Mouse (Mus musculus) small intestine, adult 2 months (tissue): ENCODE measurements around the gene Vrk1. TPM values are rescaled to one million over a fixed set of nuclear protein-coding genes. Genes with fewer than 3 reads are reported as not detected.

Experiments
- H3K27ac ChIP-seq: fragments of 200-500 bp; 2 replicates; pipeline ENCODE4 v1.5.1; 2012; ENCODE audit warnings: low read depth, low read length, control low read depth, inconsistent platforms; ENCODE audit not compliant: insufficient read depth
- H3K27me3 ChIP-seq: fragments of 200-500 bp; 2 replicates; pipeline ENCODE4 v1.6.1; 2012; ENCODE audit warnings: mild to moderate bottlenecking, moderate library complexity, low read length, inconsistent platforms; ENCODE audit not compliant: control insufficient read depth, insufficient read depth
- H3K36me3 ChIP-seq: fragments of 200-500 bp; 2 replicates; pipeline ENCODE4 v1.6.1; 2012; ENCODE audit warnings: mild to moderate bottlenecking, low read length, control low read depth, inconsistent platforms; ENCODE audit not compliant: control insufficient read depth, insufficient read depth
- H3K4me1 ChIP-seq: fragments of 200-500 bp; 2 replicates; pipeline ENCODE4 v1.6.1; 2012; ENCODE audit warnings: low read length, inconsistent platforms, mixed read lengths; ENCODE audit not compliant: control insufficient read depth, insufficient read depth, insufficient read length
- H3K4me3 ChIP-seq: fragments of 200-500 bp; 2 replicates; pipeline ENCODE4 v1.5.1; 2012; ENCODE audit warnings: low read depth, mild to moderate bottlenecking, control low read depth, inconsistent platforms, low read length, moderate library complexity
- CTCF ChIP-seq: fragments of 200-500 bp; IDR thresholded peaks from 2 replicates; pipeline ENCODE4 v1.5.1; 2012; ENCODE audit warnings: low read depth, mild to moderate bottlenecking, control low read depth, inconsistent platforms, low read length, moderate library complexity, mixed read lengths; ENCODE audit not compliant: insufficient replicate concordance, insufficient read length; ENCODE audit errors: extremely low read depth
- POLR2A ChIP-seq: fragments of 200-500 bp; IDR thresholded peaks from 2 replicates; pipeline ENCODE4 v1.6.1; 2012; ENCODE audit warnings: low read depth, mild to moderate bottlenecking, control low read depth, inconsistent platforms, low read length, moderate library complexity
- WGBS: fragments of 180-500 bp; shearing (Covaris S2); methylation state at CpG from one replicate; pipeline ENCODE4 v1.1.7; 2018; 5-methylcytosine and 5-hydroxymethylcytosine counted together
- polyA plus RNA-seq: library from polyadenylated mRNA; depleted of rRNA; stranded (reverse); fragments of >200 nt; gene quantifications from 2 replicates; pipeline ENCODE4 v1.2.3, GENCODE M21; 2012

Gene Vrk1
- polyA plus RNA-seq, 1 experiment: 2.5 TPM

- Histone ChIP-seq H3K36me3 (peaks cover 14% of the 10 kb centered on the region), H3K27ac (no peak overlapping the region), H3K27me3 (no peaks in the 10 kb centered on the region), H3K4me1 (no peaks in the 10 kb centered on the region), H3K4me3 (no peak overlapping the region)
- WGBS: 86% methylated on average over 12 of the region's 12 CpGs
- TF ChIP-seq POLR2A: no peak
- TF ChIP-seq CTCF: no peak
These were observed 50.0 kb downstream of the Vrk1 start for GRCm38 (mm10) chr12:106059873-106060573.

GRCm38 (mm10) chr12:106070434-106071155 is 60.6 kb downstream of the Vrk1 start:
- TF ChIP-seq POLR2A: no peak
- TF ChIP-seq CTCF: no peak
- Histone ChIP-seq H3K4me3 (no peak overlapping the region), H3K36me3 (peaks cover 18% of the 10 kb centered on the region), H3K27me3 (no peaks in the 10 kb centered on the region), H3K4me1 (no peaks in the 10 kb centered on the region), H3K27ac (no peak overlapping the region)
- WGBS: 92% methylated on average over 22 of the region's 22 CpGs

DNA sequence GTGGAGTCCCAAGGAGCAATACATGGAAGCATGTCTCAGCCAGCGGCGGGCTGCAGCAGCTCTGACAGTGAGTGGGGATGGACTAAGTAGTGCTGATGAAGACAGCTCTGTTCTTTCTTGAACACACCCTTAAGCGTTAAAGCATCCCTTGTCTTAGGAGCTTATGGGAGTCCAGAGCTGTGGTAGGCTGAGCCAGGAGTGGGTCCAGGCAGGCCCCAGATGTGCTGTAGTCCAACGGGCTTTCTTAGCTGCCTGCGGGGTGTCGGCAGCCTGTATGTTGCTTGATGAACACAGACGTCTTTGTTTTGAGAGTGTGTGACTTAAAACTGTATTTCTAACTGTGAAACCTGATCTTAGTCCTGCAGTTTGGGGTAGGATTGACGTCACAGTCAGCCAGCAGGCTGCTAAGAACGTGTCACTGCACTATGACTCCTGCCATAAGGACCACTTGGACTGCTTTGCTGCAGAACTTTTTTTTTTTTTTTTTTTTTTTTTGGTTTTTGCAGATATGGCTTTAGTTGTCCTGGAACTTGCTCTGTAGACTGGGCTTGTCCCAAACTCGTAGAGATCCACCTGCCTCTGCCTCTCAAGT is 61.6 kb downstream of the Vrk1 start:
- Histone ChIP-seq H3K4me1 (no peaks in the 10 kb centered on the region), H3K36me3 (peaks cover 17% of the 10 kb centered on the region), H3K4me3 (no peak overlapping the region), H3K27me3 (no peaks in the 10 kb centered on the region), H3K27ac (no peak overlapping the region)
- TF ChIP-seq CTCF: no peak
- no peak for TF ChIP-seq POLR2A
- WGBS: 84% methylated on average over 10 of the region's 10 CpGs

DNA sequence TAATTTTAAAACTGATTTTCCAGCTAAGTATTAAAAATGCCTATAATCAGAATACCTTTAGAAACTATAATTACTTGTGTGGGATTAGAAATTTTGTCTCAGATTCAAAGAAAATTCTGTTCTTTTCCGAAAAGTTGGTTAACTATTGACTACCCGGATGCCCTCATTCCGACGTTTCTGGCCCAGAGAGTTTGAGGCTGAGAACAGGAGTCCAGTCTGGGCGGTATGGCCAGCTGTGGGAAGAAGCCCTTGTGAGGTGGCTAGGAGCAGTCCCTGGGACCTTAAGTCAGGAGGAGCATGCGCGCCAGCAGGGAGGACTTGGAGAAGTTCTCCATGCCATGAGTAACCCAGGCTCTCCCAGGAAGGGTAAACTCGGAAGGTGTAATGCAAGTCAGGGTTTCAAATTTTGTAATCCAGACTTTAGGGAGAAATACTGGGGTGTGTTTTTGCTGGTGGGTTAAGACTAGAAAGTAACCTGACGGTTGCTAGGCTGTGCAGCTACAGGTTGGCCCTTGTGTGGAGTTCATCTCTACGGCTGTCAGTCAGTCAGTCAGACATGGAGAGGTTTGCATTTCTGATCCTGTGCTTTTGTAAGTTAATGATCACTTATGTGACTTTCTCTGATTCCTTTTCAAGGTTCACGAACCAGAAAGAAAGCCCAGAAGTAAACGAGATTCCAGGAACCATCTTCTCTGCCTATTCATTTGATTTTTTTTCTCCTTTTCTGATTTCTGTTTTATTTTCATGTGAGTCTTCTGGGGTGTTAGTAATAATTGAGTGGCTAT is 64.5 kb downstream of the Vrk1 start:
- WGBS: 89% methylated on average over 12 of the region's 12 CpGs
- TF ChIP-seq POLR2A (no peak), CTCF (no peak)
- Histone ChIP-seq H3K27ac (no peak overlapping the region), H3K4me1 (no peaks in the 10 kb centered on the region), H3K4me3 (no peak overlapping the region), H3K27me3 (no peaks in the 10 kb centered on the region), H3K36me3 (peaks cover 17% of the 10 kb centered on the region)

DNA sequence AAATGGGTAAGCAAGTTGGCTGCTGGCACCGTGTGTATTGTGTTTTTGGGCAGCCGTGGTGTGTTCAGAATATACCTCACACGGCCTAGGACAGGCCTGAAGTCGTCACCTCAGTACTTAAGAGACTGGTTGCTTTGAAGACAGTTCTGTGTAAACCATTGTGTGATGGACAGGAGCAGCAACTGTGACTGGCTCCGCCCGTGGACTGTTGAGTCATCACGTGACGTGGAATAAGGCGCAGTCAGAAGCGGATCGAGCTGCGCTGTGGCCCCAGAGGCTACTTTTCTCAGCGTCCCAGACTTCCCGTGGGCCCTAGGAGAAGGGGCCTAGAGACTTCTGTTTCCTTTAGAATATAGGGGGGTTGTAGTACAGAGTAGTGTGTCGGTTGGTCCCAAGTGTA is 66.1 kb downstream of the Vrk1 start:
- H3K36me3 ChIP-seq: peaks cover 16% of the 10 kb centered on the region
- 92% methylated on average over 15 of the region's 15 CpGs for WGBS
- TF ChIP-seq CTCF: no peak
- TF ChIP-seq POLR2A: no peak

DNA sequence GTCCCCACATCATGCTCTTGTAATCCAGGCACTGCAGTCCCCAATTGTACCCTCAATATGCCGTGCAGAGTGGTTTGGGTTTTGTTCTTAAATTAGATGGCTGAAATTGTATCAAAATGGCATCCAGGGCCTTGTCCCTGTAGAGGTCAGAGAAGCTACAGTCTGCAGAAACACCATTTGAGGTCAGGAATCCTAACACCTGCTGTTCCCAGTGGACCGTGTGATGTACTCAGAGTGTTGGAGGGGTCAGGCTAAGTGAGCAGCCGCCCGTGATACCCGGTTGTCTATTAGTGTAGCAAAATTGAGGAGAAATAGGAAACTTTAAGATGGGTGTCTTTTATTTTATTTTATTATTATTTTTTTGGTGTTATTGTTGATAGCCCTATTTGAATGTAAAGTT is 70.5 kb downstream of the Vrk1 start:
- H3K4me3 ChIP-seq: no peak overlapping the region
- 90% methylated on average over 5 of the region's 5 CpGs for WGBS
- no peak for TF ChIP-seq CTCF
- TF ChIP-seq POLR2A: no peak
- H3K27ac ChIP-seq: no peak overlapping the region
- H3K36me3 ChIP-seq: peaks cover 3% of the 10 kb centered on the region; the same call in 1 of the 2 replicates
- H3K27me3 ChIP-seq: no peaks in the 10 kb centered on the region
- H3K4me1 ChIP-seq: no peaks in the 10 kb centered on the region

More for the DNA sequence above, 66.1 kb downstream of the Vrk1 start:
- no peaks in the 10 kb centered on the region for H3K4me1 ChIP-seq
- H3K27me3 ChIP-seq: no peaks in the 10 kb centered on the region
- no peak overlapping the region for H3K4me3 ChIP-seq
- H3K27ac ChIP-seq: no peak overlapping the region
